11 mouse cellular contexts compared by ENCODE assay signal in the genomic region with DNA sequence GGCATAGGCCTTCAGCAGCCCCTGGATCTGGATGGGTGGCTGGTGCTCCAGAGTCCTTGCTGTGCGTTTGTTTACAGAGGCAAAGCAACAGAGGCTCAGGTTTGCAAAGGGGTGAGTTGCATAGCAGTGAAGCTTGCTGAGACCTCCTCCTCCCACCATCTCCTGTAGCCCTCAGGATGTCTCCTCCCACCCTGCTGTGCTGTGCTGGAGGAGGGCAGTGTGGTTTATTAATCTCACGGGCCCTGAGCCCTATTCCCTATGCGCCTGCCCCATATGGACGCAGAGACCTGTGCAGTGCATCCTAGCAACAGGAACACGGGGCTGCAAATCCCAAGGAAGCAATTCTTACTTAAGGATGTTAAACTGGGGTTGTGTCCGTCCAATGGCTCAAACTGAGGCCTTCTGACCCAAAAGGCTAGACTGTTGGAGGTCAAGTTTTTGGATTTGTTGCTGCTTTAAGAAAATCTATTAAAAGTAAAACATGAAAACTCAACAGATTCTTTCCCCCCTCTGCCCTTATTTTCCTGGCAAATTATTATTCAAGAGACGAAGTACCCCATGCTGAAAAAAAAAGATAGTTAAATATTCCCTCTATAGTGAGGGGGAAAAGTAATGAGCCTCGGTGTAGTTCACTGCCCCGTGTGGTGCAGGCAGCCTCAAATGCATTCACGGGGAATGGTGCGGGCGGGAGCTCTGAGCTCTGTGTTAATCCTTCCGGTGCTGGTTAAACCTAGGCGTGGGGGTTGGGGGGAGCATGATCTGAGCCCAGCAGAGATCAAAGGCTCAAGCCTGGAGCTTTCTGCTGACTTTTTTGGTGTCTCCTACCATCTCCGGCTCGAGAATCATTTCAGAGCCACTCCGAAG.
DNase-seq lines count a peak whose midpoint lies in the region; ATAC-seq and TF ChIP-seq lines count a peak whose summit lies in the region.
"Had no signal": no experiment of that assay in that cellular context is flagged by ENCODE, and none has a peak within 500 bp of the region (broad histone marks: within the 10 kb centered on the region; RNA-seq: fewer than 3 reads in every experiment).

No protein-coding gene starts in this region.

- H3K9me3 ChIP-seq in intestine, embryonic 14.5 days (ENCODE audit: control insufficient read depth, low read length) = no peaks in the 10 kb centered on the region
- H3K9me3 ChIP-seq in intestine, embryonic 16.5 days (ENCODE audit: control insufficient read depth, low read length) = no peaks in the 10 kb centered on the region
- H3K9me3 ChIP-seq in hindbrain, embryonic 16.5 days (ENCODE audit: control insufficient read depth, low read length) = no peaks in the 10 kb centered on the region

- H3K4me2 ChIP-seq in intestine, embryonic 14.5 days (ENCODE audit: low read length) = 0 out of 2 replicates have a peak overlapping the region, but pooled peaks have one; percentile 16
- no peak overlapping the region for H3K4me2 ChIP-seq in intestine, embryonic 16.5 days (ENCODE audit: low read depth, low read length)
- H3K4me2 ChIP-seq in hindbrain, embryonic 16.5 days (ENCODE audit: low read length) = peak overlapping the region; percentile 32

- H3K27ac ChIP-seq in intestine, embryonic 14.5 days (ENCODE audit: low read depth) = no peak overlapping the region
- no peak overlapping the region for H3K27ac ChIP-seq in intestine, embryonic 16.5 days (ENCODE audit: low read length)
- no peak overlapping the region for H3K27ac ChIP-seq in hindbrain, embryonic 16.5 days (ENCODE audit: low read depth, low read length)
- 0 out of 2 replicates have a peak overlapping the region, but pooled peaks have one; percentile 37 for H3K27ac ChIP-seq in olfactory bulb, adult 2 months (ENCODE audit: insufficient read depth, low read depth, low read length)
- H3K27ac ChIP-seq: macrophage had no signal

- TF ChIP-seq POLR2A in olfactory bulb, adult 2 months (IDR thresholded peaks at IDR 0.05; ENCODE audit: insufficient read depth, low read depth, low read length) = no peak

- DNase-seq in intestine, embryonic 14.5 days (ENCODE audit: low spot score) = no peak
- peak; percentile 74 for DNase-seq in embryo, embryonic 11 days
- no peak for DNase-seq in layer of hippocampus, postnatal 25 days (ENCODE audit: extremely low spot score in 1 of 2, low spot score in 1 of 2)
- no peak for DNase-seq in frontal cortex, postnatal 14 days (ENCODE audit: low spot score in 2 of 2)
- no peak for DNase-seq in gastrocnemius, postnatal 10 days
- DNase-seq: cerebellum, adult 9-10 months had no signal

- no peaks in the 10 kb centered on the region for H3K36me3 ChIP-seq in intestine, embryonic 14.5 days (ENCODE audit: control insufficient read depth, insufficient read depth, low read length)
- H3K36me3 ChIP-seq in intestine, embryonic 16.5 days (ENCODE audit: control insufficient read depth, insufficient read depth, low read length) = no peaks in the 10 kb centered on the region
- no peaks in the 10 kb centered on the region for H3K36me3 ChIP-seq in hindbrain, embryonic 16.5 days (ENCODE audit: control insufficient read depth, insufficient read depth, low read length)

- no peak for ATAC-seq in intestine, embryonic 14.5 days (replicated peaks; ENCODE audit: low FRiP score, low TSS enrichment, low read depth)
- ATAC-seq in intestine, embryonic 16.5 days = no peak
- 0 out of 2 replicates have a peak, but pooled peaks have one; percentile 28 for ATAC-seq in hindbrain, embryonic 16.5 days
- ATAC-seq: intestine, postnatal 0 days had no signal

- H3K27me3 ChIP-seq in intestine, embryonic 14.5 days (replicated peaks; ENCODE audit: control insufficient read depth, insufficient read depth, low read length) = no peaks in the 10 kb centered on the region
- H3K27me3 ChIP-seq in intestine, embryonic 16.5 days (replicated peaks; ENCODE audit: control insufficient read depth, insufficient read depth, low read length) = no peaks in the 10 kb centered on the region
- H3K27me3 ChIP-seq in hindbrain, embryonic 16.5 days (replicated peaks; ENCODE audit: control insufficient read depth, insufficient read depth, low read length) = no peaks in the 10 kb centered on the region

- TF ChIP-seq CTCF in olfactory bulb, adult 2 months (IDR thresholded peaks at IDR 0.05; ENCODE audit: insufficient read depth, low read depth, low read length) = no peak

- H3K4me3 ChIP-seq in intestine, embryonic 14.5 days (ENCODE audit: low read depth, low read length) = no peak overlapping the region
- no peak overlapping the region for H3K4me3 ChIP-seq in intestine, embryonic 16.5 days (ENCODE audit: low read length)
- no peak overlapping the region for H3K4me3 ChIP-seq in hindbrain, embryonic 16.5 days (ENCODE audit: low read length)
- no peak overlapping the region for H3K4me3 ChIP-seq in olfactory bulb, adult 2 months (ENCODE audit: insufficient read depth, low read depth, low read length)

- 0 out of 2 replicates have a peak, but pooled peaks cover 7% of the 10 kb centered on the region for H3K4me1 ChIP-seq in intestine, embryonic 14.5 days (replicated peaks; ENCODE audit: control insufficient read depth, insufficient read depth, low read length)
- H3K4me1 ChIP-seq in intestine, embryonic 16.5 days (ENCODE audit: control insufficient read depth, insufficient read depth, low read length) = no peaks in the 10 kb centered on the region
- H3K4me1 ChIP-seq in hindbrain, embryonic 16.5 days (ENCODE audit: control insufficient read depth, insufficient read depth, low read depth, low read length) = peaks cover 9% of the 10 kb centered on the region
- H3K4me1 ChIP-seq in olfactory bulb, adult 2 months (ENCODE audit: control insufficient read depth, insufficient read depth, low read length) = peaks cover 19% of the 10 kb centered on the region

- 7% methylated on average over 17 of the region's 17 CpGs for WGBS in intestine, embryonic 14.5 days
- WGBS in intestine, embryonic 16.5 days = 7% methylated on average over 17 of the region's 17 CpGs
- 6% methylated on average over 17 of the region's 17 CpGs for WGBS in hindbrain, embryonic 16.5 days
- WGBS in olfactory bulb, adult 2 months = 21% methylated on average over 17 of the region's 17 CpGs

- H3K9ac ChIP-seq in intestine, embryonic 14.5 days (ENCODE audit: low read length) = no peak overlapping the region
- no peak overlapping the region for H3K9ac ChIP-seq in intestine, embryonic 16.5 days (ENCODE audit: low read depth, low read length)
- no peak overlapping the region for H3K9ac ChIP-seq in hindbrain, embryonic 16.5 days (ENCODE audit: low read depth, low read length)
